Mouse (Mus musculus): Measurements from ENCODE around the gene Foxp4.

GRCm38 (mm10) chr17:47953231-47953630 lies 28.8 kb upstream of the Foxp4 start:
- TF ChIP-seq CTCF (IDR thresholded peaks at IDR 0.05 in 2 of 3, conservative IDR thresholded peaks at IDR 0.05 in 1 of 3; ENCODE audit: control insufficient read depth in 1 of 3, insufficient read depth in 1 of 3, low read depth in 2 of 3, low read length in 3 of 3, poor library complexity in 1 of 3, severe bottlenecking in 1 of 3) (no peak), POLR2A (IDR thresholded peaks at IDR 0.05; ENCODE audit: control insufficient read depth in 1 of 2, insufficient read depth in 1 of 2, low read depth in 1 of 2, low read length in 2 of 2, poor library complexity in 1 of 2) (no peak), EP300 (IDR thresholded peaks at IDR 0.05; ENCODE audit: low read depth in 1 of 2, low read length in 2 of 2) (no peak), SMC3 (IDR thresholded peaks at IDR 0.05; ENCODE audit: low read depth, low read length) (no peak), TBP (IDR thresholded peaks at IDR 0.05; ENCODE audit: low read depth, low read length) (no peak), GABPA (IDR thresholded peaks at IDR 0.05; ENCODE audit: low read depth, low read length) (no peak), KAT2A (conservative IDR thresholded peaks at IDR 0.05; ENCODE audit: low read depth, low read length) (no peak)
